12 mouse cellular contexts compared by ENCODE assay signal in genomic region chr5:137087410-137087809, GRCm38 (mm10). TPM values are rescaled to one million over a fixed set of nuclear protein-coding genes. Genes with fewer than 3 reads are reported as not detected.
DNase-seq lines count a peak whose midpoint lies in the region; ATAC-seq and TF ChIP-seq lines count a peak whose summit lies in the region.
"Had no signal": no experiment of that assay in that cellular context is flagged by ENCODE, and none has a peak within 500 bp of the region (broad histone marks: within the 10 kb centered on the region; RNA-seq: fewer than 3 reads in every experiment).

No protein-coding gene starts in this region.

- no peak for ATAC-seq in midbrain, embryonic 11.5 days (ENCODE audit: low FRiP score)
- no peak for ATAC-seq in midbrain, embryonic 15.5 days (replicated peaks)
- peak; percentile 52; the same call in 1 of the 2 replicates for ATAC-seq in heart, postnatal 0 days (ENCODE audit: insufficient read depth, low read depth)

- H3K9ac ChIP-seq in midbrain, embryonic 11.5 days (ENCODE audit: low read length): no peak overlapping the region
- H3K9ac ChIP-seq in midbrain, embryonic 15.5 days: no peak overlapping the region
- H3K9ac ChIP-seq in heart, postnatal 0 days (replicated peaks; ENCODE audit: low read depth, low read length): no peak overlapping the region
- H3K9ac ChIP-seq: embryonic facial prominence, embryonic 13.5 days; neural tube, embryonic 15.5 days had no signal

- H3K4me2 ChIP-seq in midbrain, embryonic 11.5 days: no peak overlapping the region
- H3K4me2 ChIP-seq in midbrain, embryonic 15.5 days: no peak overlapping the region
- no peak overlapping the region for H3K4me2 ChIP-seq in heart, postnatal 0 days (ENCODE audit: low read depth, low read length)
- H3K4me2 ChIP-seq: embryonic facial prominence, embryonic 13.5 days; neural tube, embryonic 15.5 days had no signal

- H3K4me1 ChIP-seq in midbrain, embryonic 11.5 days (ENCODE audit: control insufficient read depth, insufficient read depth, low read length): no peaks in the 10 kb centered on the region
- H3K4me1 ChIP-seq in midbrain, embryonic 15.5 days: no peaks in the 10 kb centered on the region
- no peaks in the 10 kb centered on the region for H3K4me1 ChIP-seq in heart, postnatal 0 days (ENCODE audit: control insufficient read depth, insufficient read depth)
- H3K4me1 ChIP-seq: embryonic facial prominence, embryonic 13.5 days; neural tube, embryonic 15.5 days had no signal

- no peaks in the 10 kb centered on the region for H3K27me3 ChIP-seq in midbrain, embryonic 11.5 days (ENCODE audit: control insufficient read depth, insufficient read depth, low read length)
- H3K27me3 ChIP-seq in midbrain, embryonic 15.5 days (replicated peaks): no peaks in the 10 kb centered on the region
- H3K27me3 ChIP-seq in heart, postnatal 0 days (ENCODE audit: control insufficient read depth, insufficient read depth, low read length): no peaks in the 10 kb centered on the region
- H3K27me3 ChIP-seq: embryonic facial prominence, embryonic 13.5 days; neural tube, embryonic 15.5 days had no signal

- WGBS in midbrain, embryonic 11.5 days: 93% methylated on average over 8 of the region's 8 CpGs
- WGBS in midbrain, embryonic 15.5 days: 93% methylated on average over 8 of the region's 8 CpGs
- WGBS in heart, postnatal 0 days: 53% methylated on average over 8 of the region's 8 CpGs

- no peaks in the 10 kb centered on the region for H3K36me3 ChIP-seq in midbrain, embryonic 11.5 days (ENCODE audit: control insufficient read depth, insufficient read depth, low read length)
- no peaks in the 10 kb centered on the region for H3K36me3 ChIP-seq in midbrain, embryonic 15.5 days (replicated peaks)
- no peaks in the 10 kb centered on the region for H3K36me3 ChIP-seq in heart, postnatal 0 days (replicated peaks; ENCODE audit: control insufficient read depth, insufficient read depth, low read length)
- H3K36me3 ChIP-seq: embryonic facial prominence, embryonic 13.5 days; limb, embryonic 10.5 days; neural tube, embryonic 15.5 days had no signal

- no peak for TF ChIP-seq CTCF in heart, postnatal 0 days (IDR thresholded peaks at IDR 0.05; ENCODE audit: low read depth)

- no peak overlapping the region for H3K27ac ChIP-seq in midbrain, embryonic 11.5 days (ENCODE audit: low read depth, low read length)
- H3K27ac ChIP-seq in midbrain, embryonic 15.5 days: no peak overlapping the region
- H3K27ac ChIP-seq in heart, postnatal 0 days (ENCODE audit: low read depth): no peak overlapping the region
- H3K27ac ChIP-seq: embryonic facial prominence, embryonic 13.5 days; limb, embryonic 10.5 days; neural tube, embryonic 15.5 days had no signal

- DNase-seq in midbrain, embryonic 11.5 days (ENCODE audit: low spot score, missing footprints): peak; percentile 68
- DNase-seq in heart, postnatal 0 days (ENCODE audit: low spot score): peak; percentile 32
- peak; percentile 86 to 93 for DNase-seq in kidney, postnatal 25 days
- DNase-seq in embryo, embryonic 10 days (ENCODE audit: low spot score): no peak
- DNase-seq in layer of hippocampus, postnatal 36 days: no peak
- DNase-seq in urinary bladder, postnatal 25 days (ENCODE audit: low spot score): no peak
- DNase-seq: cerebellum, adult 18-20 months had no signal

- peak; percentile 62; the same call in 1 of the 2 replicates for TF ChIP-seq EP300 in heart, postnatal 0 days (IDR thresholded peaks at IDR 0.05; ENCODE audit: low read depth)

- no peaks in the 10 kb centered on the region for H3K9me3 ChIP-seq in midbrain, embryonic 11.5 days (ENCODE audit: control insufficient read depth, low read length)
- H3K9me3 ChIP-seq in midbrain, embryonic 15.5 days: no peaks in the 10 kb centered on the region
- no peaks in the 10 kb centered on the region for H3K9me3 ChIP-seq in heart, postnatal 0 days (replicated peaks; ENCODE audit: control insufficient read depth, low read length)
- H3K9me3 ChIP-seq: limb, embryonic 10.5 days; neural tube, embryonic 15.5 days had no signal

- no peak overlapping the region for H3K4me3 ChIP-seq in midbrain, embryonic 11.5 days (ENCODE audit: low read depth, low read length)
- no peak overlapping the region for H3K4me3 ChIP-seq in midbrain, embryonic 15.5 days
- no peak overlapping the region for H3K4me3 ChIP-seq in heart, postnatal 0 days (ENCODE audit: low read depth, low read length)
- H3K4me3 ChIP-seq: embryonic facial prominence, embryonic 13.5 days; limb, embryonic 10.5 days; megakaryocyte, embryonic 14.5 days; neural tube, embryonic 15.5 days had no signal

RNA-seq across cellular contexts. Expression of gene Serpine1, which starts 15.3 kb away (rescaled TPM):
- polyA plus RNA-seq in midbrain, embryonic 11.5 days (2014; fragmentation: Nextera tagmentation; extraction: Ambion mirVana): not detected in 2 replicates
- 0.34 and 0.41 TPM in 2 replicates for polyA plus RNA-seq in midbrain, embryonic 15.5 days (2015; fragmentation: Nextera tagmentation; extraction: Ambion mirVana)
- total RNA-seq in heart, postnatal 0 days (2014; rRNA removed; ENCODE audit: low replicate concordance): 19.1 and 26.4 TPM in 2 replicates
- polyA plus RNA-seq in heart, postnatal 0 days (2015; fragmentation: Nextera tagmentation; extraction: Ambion mirVana): 0.93 and 1.2 TPM in 2 replicates
- under 1 TPM; 0.37 to 0.56 TPM for total RNA-seq in layer of hippocampus, postnatal 36 days (2021)

RNA-seq across cellular contexts. Expression of gene Trim56, which starts 28.6 kb away (rescaled TPM):
- 4.5 and 4.8 TPM in 2 replicates for polyA plus RNA-seq in midbrain, embryonic 11.5 days (2014; fragmentation: Nextera tagmentation; extraction: Ambion mirVana)
- polyA plus RNA-seq in midbrain, embryonic 15.5 days (2015; fragmentation: Nextera tagmentation; extraction: Ambion mirVana): 1.9 and 2.5 TPM in 2 replicates
- 15.1 and 20.3 TPM in 2 replicates for total RNA-seq in heart, postnatal 0 days (2014; rRNA removed; ENCODE audit: low replicate concordance)
- 4.7 and 4.9 TPM in 2 replicates for polyA plus RNA-seq in heart, postnatal 0 days (2015; fragmentation: Nextera tagmentation; extraction: Ambion mirVana)
- total RNA-seq in layer of hippocampus, postnatal 36 days (2021): 1 to 10 TPM; 4.6 to 6.5 TPM

RNA-seq across cellular contexts. Expression of gene Ap1s1, which starts 41.5 kb away (rescaled TPM):
- polyA plus RNA-seq in midbrain, embryonic 11.5 days (2014; fragmentation: Nextera tagmentation; extraction: Ambion mirVana): 176 and 192 TPM in 2 replicates
- 284 TPM in 2 replicates for polyA plus RNA-seq in midbrain, embryonic 15.5 days (2015; fragmentation: Nextera tagmentation; extraction: Ambion mirVana)
- total RNA-seq in heart, postnatal 0 days (2014; rRNA removed; ENCODE audit: low replicate concordance): 45.0 and 94.4 TPM in 2 replicates
- polyA plus RNA-seq in heart, postnatal 0 days (2015; fragmentation: Nextera tagmentation; extraction: Ambion mirVana): 93.0 and 96.5 TPM in 2 replicates
- 100 to 1,000 TPM; 286 to 323 TPM for total RNA-seq in layer of hippocampus, postnatal 36 days (2021)

Comparison
In these comparisons a context has a peak if more than half of its experiments do, and no peak if none do; other contexts are left out.
1. DNase-seq: peak in midbrain, embryonic 11.5 days (single experiment), heart, postnatal 0 days (single experiment) and kidney, postnatal 25 days (2 of 2); none in embryo, embryonic 10 days (single experiment), layer of hippocampus, postnatal 36 days (0 of 2) and urinary bladder, postnatal 25 days (single experiment).